Mouse (Mus musculus): ENCODE data around the gene Strip1. TPM values are rescaled to one million over a fixed set of nuclear protein-coding genes. Genes with fewer than 3 reads are reported as not detected.

The Strip1 gene
- polyA plus RNA-seq, 1 experiment from 2014 or later = 33.4 TPM

DNA sequence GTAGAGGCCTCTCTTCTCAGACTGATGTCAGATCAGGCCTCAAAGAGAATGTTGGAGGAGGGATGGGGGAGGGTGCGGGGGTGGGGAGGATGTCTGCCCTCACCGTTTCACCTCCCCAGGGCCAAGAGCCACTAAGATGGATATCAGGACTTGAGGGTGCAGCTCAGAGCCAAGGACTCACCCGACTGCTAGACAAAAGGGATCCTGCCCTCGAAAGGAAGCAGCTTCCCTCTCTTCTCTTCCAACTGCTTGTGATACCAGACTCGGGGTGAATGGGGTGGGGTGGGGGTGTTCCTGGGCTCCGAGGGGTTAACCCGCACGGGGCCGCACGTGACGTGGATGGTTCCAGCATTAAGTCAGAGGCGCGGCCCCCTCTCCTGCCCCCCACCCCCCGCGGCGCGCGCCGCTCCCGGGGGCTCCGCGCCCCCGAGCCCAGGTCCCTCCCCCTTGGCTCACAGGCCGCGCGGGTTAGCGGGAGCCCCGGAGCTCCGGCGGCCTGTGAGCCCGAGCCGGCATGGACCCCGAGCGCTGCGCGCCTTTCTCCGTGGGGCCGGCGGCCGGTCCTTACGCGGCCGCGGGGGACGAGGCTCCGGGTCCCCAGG, 36.7 kb downstream of the Strip1 start, which contains the start of gene Alx3:
Alx3 (plus strand) TSS at position 370 of the 602 bp plus-strand sequence.
- DNase-seq (ENCODE audit: low spot score) = no peak

DNA sequence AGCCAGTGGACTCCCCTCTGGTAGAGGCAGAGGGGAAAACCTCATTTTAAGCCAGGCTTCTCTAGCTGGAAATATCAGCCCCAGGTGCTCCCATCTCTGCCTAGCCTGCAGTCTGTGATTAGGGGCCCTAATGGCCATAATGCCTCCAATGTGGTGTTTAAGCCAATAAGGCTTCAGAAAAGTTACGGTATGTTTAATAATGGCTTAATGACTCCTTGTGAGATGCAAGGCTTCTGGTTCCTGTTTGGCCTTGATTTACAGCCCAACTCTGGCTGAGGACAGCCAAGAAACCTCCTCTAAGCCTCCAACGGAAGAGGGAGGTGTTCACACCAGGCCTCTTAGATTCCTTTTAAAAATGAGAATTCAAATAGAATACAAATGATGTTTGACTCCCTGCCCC, 37.9 kb downstream of the Strip1 start:
- no peak for DNase-seq (ENCODE audit: low spot score)

DNA sequence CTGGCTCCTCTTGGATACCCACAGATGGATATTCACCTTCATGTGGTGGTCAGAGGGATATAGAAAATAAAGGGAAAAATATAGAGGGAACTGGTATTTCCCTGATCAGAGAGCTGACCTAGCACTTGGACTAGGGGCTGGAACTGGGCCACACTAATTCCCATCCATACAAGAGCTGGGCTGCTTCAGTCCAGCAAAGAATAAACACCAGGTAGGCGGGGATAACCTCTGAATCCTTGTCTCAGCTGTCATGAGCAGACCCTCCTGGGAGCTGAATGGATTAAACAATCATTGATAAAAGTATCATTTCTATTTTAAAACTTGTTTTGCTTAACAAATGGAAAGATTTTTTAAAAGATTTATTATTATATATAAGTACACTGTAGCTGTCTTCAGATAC, 39.9 kb downstream of the Strip1 start:
- no peak for DNase-seq (ENCODE audit: low spot score)

DNA sequence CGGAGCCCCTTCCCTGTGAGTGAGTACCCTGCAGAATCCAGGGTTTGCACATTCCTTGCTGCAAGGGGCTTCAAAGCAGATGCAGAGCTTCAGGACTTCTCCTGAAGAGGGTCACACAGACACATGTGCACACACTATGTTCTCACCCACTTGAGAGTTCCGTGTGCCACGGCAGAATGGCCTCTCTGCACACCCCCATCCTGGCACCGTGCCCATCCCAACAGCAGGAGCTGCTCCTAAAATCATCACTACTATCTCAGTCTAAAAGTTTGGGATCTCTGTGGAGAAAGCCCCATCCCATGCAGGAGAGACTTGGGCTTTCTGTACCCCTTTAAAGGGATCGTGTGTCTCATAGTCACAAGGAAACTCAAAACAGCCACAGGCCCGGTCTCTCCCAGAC, 45.0 kb downstream of the Strip1 start:
- no peak for DNase-seq (ENCODE audit: low spot score)

DNA sequence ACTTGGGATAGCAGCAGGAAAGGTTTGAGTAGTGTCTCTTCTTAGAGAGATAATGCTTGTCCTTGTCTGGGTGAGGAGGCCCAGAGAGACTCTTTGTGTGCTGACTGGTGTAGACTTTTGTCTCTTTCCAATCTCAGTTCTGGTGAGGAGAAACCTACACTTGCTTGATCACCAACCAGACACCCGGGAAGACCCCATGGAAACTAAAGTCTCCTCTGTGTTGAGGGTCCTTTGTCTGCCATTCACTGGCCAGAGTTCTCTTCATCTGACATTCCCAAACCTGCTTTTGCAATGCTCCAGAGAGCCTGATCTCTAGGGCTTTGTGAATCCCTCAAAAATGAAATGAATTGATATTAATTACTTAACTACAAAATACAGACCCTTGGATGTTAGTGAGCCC, 47.6 kb downstream of the Strip1 start:
- no peak for DNase-seq (ENCODE audit: low spot score)

DNA sequence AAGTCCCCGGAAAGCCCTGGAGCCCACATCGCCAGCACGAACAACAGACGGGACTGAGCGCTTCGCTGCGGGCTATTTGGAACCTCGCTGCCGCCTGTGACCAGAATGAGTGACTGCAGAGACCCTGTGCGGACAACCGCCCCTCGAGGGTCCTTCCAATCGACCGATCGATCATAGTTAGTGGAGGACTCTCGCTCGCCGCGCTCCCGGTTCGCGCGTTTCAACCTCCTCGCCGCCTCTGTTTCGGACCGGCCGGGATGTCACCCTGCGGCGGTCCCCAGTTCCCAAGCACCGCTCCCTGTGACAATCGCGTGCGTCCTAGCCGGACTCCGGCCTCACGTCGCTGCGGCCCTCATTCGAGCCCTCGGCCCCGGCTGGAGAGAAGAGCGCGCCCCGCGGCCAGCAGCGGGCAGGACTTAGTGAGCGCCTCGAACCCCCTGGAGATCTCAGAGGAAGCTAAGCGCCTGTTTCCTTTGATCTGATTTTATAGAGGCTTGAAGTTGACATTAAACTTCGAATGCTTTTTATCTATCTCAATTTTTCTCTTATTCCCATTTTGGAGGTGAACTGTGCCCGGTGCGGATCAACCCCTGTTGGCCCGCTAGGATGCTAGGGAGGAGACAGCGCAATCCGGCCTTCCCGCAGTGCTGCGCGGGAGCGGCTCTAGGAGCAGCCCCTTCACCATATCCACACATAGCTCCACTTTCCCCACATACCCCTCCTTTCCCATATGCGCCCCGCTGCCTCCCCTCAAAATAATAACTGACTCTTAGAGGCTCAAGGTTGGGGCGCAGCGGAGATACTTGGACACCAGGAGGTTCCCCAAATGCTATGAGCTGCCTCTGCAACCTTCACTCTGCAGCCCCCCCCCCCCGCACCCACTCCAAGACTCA, 48.4 kb downstream of the Strip1 start:
- no peak for DNase-seq (ENCODE audit: low spot score)

DNA sequence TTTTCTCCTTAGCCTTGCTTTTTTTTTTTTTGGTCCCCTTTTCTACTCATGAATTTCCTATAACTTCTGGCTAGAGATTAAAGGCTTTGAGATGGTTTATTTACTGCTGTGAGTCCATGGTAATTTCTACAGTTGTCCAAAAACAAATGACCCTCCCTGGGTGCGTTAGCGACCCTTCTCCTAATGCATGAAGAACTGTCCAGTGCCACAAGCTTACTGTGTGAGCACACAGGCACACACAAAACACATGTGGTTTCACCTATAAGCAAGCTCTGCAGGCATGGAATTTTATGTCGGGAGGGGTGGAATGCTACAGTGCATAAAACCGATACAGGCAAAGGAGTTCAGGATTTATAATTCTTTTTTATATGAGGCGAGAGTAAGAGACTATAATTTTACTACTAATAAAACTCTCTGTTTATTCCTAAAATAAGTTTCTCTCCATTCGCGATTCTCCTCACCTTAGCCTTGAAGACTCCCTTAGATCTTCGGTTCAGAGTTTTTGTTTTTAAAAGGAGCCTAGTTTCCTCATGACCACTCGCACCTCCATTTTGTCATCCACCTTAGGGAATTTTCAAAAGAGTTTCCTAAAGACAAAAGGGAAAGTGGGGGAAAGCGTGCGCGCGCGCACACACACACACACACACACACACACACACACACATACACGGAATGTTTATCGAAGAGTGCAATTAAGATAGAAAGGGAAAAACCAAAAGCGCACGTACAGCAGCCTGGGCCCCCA, 49.2 kb downstream of the Strip1 start:
- DNase-seq (ENCODE audit: low spot score) = no peak

DNA sequence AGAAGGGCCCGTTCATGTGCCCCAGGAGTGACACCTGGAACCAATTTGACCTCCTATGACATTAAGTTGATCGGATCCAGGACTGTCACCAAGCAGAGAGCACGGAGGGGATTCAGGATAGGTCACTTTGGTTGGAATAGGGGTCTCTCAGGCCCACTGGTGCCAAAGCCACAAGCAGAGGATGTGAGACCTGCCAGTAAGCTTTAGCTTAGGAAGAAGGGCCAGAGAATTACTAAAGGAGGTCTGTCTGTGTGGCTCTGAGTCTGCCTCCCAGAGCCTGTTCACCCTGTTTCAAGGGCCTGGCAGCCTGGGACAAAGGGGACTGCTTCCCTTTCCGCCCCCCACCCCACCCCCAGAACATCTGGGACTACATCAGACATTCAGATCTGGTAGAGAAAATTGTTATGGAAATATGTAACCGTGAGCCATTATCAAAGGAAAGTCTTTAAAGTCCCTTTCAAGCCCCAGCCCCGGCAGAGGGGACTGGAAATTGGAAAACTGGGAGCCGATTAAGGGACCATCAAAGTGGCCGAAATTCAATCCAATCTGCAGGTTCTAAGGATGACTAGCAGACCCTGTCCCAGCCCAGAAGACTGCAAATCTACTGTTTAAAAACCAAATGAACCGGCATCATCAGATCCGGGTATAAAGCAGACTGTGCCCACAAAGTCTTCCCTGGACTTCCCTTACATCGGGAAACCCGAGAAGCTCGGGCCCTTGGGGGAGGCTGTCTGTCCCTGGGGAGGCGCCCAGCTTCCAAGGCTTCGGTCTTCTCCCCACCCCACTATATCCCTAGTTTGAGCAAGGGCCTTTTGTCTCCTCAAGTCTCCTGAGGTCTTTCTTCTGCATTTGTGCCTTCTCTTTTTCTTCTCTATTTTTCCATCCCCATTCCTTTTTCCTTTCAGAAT, 50.1 kb downstream of the Strip1 start:
- no peak for DNase-seq (ENCODE audit: low spot score)

DNA sequence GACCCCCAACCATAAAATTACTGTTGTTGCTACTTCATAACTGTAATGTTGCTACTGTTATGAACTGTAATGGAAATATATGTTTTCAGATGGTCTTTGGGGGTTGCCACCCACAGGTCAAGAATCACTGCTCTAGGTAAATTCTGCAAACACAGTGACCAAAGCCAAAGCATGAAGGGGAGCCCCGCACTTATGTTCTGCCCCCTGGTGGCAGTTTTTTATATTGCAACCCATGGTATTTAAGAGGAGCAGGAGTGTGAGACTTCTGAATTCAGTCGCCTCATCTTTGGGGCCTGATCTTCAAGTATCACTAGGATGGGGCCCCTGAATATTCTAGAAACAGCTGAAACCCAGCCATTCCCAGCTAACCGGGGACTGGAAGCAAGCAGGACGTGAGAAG, 52.0 kb downstream of the Strip1 start:
- peak; percentile 63 for DNase-seq (ENCODE audit: low spot score)

DNA sequence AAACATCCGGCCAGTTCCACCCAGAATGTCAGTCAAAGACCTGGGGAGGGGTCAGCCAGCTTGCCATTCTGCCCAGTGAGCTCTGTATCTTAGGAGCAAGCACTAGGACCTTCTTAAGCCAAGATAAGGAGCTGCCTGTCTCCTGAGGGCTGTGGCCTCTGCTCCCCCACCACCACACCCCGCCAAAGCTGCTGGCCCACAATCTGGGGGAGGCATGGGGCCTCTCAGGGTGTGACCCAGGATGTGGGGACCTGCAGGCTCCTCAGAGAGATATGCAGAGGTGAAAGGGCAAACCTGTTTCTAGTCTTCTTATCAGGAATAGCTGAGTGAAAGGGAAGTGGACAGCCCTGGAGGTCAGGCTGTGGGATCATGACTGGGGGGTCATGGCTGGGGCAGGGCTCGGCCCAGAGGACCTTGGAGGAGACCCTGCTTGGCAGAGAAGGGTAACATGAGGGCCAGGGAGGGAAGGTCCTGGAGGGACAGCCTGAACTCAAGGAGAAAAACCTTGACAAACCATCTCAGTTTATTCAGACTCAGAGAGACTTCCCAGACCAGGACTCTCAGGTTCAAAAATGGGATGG, 53.6 kb downstream of the Strip1 start:
- DNase-seq (ENCODE audit: low spot score) = no peak

DNA sequence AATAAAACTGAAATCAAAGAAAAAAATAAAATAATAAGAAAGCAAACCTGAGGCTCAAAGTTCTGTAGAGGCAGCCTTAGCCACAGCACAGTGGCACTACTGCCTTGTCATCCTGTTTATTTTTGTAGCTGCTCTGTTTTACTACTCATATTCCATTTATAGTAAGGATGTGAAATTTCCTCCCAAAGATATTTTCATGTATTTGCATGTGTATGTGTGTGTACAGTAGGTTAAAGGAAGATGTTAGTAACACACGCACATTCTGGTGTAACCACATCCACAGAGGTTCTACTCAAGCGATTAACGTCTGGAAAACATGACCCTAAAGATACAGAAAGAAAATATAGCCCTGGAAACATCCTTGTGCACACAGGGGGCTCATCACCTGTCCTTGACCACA, 54.7 kb downstream of the Strip1 start:
- no peak for DNase-seq (ENCODE audit: low spot score)

DNA sequence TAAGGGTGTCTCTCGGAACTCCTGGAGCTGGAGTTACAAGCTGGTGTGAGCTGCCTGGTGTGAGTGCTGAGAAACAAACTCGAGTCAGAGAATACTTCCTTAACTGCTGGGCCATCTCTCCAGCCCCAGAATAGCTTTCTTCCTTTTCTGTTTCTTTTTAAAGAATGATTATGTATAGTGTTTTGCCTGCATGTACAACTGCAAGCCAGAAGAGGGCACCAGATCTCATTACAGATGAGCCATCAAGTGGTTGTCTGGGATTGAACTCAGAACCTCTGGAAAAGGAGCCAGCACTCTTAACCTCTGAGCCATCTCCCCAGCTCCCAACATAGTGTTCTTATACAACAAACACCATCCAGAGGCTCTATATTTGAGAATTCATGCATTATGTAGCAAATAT, 60.3 kb downstream of the Strip1 start:
- no peak for DNase-seq (ENCODE audit: low spot score)

DNA sequence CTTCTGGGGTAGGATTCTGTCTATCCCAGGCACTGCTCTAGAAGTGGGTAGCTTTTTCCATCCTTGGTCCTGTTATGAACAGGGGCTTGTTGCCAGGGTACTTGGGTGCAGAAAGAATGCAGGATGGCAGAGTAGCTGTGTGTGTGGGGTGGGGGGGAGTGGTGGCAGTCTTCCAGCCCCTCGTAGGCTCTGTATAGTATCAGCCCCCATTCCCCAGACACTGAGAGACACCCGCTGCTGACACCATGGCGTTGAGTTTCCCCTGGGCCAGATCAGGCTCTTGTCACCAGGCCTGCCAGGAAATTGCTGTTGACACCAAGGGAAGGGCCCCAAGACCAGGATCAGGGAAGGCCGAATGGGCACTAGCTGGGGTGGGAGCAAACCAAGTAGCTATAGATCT, 62.8 kb downstream of the Strip1 start:
- no peak for DNase-seq (ENCODE audit: low spot score)

DNA sequence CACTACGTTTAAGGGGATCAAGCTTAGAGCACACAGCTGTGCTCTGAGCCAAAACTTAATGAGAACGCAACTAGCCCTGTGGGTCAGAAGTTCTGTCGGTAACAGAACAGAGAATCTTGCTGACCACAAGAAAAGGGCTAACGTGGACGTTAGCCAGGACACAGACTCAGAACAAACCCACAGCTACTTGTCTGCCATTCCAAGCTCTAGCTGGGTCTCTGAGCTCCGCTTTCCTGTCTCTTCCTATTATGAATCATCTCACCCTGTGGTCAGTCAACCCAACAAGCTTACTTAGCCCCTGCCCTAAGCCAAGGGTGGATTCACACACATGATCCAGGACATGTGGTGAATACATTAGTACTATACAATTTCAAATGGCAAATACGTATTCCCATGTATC, 63.7 kb downstream of the Strip1 start:
- no peak for DNase-seq (ENCODE audit: low spot score)

DNA sequence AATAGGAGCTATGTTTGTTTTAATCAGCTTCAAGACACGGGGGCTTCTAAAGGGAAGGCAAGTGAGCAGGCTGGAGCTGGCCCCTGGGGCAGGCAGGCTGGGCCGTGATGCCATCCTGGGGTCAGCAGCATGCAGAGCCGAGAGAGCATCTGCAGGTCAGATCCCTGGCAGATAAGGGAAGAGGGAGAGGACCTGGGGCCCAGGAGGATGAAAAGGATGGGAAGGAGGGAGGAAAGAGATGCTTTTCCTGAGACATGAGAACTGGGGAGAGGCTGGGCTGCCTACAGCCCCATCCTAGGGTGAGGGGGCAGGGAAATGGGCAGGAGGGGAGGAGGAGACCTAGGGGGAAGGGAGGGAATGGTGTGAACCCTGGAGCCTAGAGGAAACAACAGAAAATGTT, 66.2 kb downstream of the Strip1 start:
- DNase-seq (ENCODE audit: low spot score) = no peak

DNA sequence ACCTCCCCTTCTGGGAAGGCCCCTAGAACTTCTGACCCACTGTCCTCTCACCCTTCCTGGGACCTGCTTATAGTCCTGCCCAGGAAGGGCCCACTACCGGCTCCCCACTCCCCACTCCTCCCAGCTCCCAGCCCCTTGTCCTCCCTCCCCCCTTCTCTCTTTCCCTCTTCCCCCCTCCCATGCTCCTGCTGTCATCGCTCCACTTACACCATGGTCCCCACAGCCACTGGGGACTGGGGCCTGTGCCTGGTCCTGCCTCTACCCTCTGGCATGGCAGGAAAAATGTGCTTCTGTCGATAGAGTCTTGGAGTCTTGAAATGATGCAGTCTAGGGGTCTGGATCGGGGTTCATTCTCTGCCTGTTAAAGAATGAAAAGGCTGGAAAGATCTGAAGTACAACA, 67.6 kb downstream of the Strip1 start:
- no peak for DNase-seq (ENCODE audit: low spot score)

DNA sequence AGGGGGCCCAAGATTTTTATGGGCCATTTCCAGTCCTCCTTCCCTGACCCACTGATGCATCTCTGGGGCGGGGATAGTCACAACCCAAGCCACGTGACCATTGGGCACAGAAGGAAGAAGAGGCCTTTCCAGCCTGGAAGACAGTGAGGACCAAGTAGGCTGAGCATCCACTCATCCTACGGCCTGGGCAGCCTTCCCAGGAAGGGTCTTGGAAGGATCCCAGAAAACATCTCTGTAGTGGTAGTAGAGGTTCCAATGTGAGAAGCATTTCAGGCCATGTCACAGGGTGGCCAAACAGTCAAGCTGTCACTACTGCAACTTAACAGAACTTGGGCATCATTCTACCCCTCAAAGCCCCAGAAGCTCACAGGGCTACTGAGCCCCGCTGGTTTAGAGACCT, 68.9 kb downstream of the Strip1 start:
- DNase-seq (ENCODE audit: low spot score) = no peak
